ENCODE assay signal across 15 mouse cellular contexts in the genomic region with DNA sequence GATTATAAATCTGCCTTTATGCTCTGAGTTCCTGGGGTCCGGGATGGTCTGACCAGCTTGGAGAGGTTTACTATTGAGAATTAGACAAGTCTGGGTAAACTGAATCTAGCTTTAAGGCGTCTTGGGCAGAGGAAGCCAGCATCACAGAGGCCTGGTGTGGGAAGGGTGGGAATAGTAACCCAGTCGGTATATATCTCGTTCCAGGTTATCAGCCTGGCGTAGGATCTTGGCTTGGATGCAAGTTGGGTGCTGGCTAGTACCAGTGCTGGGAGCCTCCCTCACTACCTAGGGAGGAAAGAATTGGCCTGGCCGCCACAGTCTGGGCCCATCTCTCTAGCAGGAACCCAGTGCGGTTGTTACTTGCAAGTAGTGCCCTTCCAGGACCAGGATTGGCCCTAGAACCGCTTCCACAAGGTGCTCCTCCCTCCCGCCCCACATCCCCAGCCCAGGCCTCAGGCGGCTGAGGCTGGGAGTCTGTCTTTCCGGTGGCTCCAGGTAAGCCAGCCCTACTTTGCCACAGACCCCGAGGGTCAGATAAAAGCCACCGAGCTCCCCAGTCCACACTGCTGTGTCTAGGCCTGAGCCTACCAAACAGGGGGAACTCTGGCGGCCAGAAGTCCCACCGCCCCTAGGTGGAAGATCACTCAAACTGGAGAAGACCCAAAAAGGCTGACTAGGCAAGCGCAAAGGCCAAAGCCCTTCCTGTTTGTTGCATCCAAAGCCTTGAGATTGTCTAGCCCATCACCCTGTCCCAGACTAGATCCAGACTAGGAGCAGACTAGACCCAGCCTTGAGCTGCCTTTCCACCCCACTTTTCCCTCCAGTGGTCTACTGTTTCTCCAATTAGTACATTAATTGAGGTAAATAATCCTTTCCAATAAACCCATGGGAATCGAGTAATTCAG. TPM values are rescaled to one million over a fixed set of nuclear protein-coding genes. Genes with fewer than 3 reads are reported as not detected.
A peak's percentile ranks its signal among the peaks of the same experiment; 100 is the strongest.
DNase-seq lines count a peak whose midpoint lies in the region; ATAC-seq and TF ChIP-seq lines count a peak whose summit lies in the region.
"Had no signal": no experiment of that assay in that cellular context is flagged by ENCODE, and none has a peak within 500 bp of the region (broad histone marks: within the 10 kb centered on the region; RNA-seq: fewer than 3 reads in every experiment).

No protein-coding gene starts in this region.

- WGBS in heart, embryonic 12.5 days = 24% methylated on average over 17 of the region's 17 CpGs
- 13% methylated on average over 17 of the region's 17 CpGs for WGBS in midbrain, embryonic 14.5 days
- WGBS in midbrain, embryonic 13.5 days = 7% methylated on average over 17 of the region's 17 CpGs
- WGBS in intestine, embryonic 15.5 days = 39% methylated on average over 17 of the region's 17 CpGs
- 71% methylated on average over 17 of the region's 17 CpGs for WGBS in stomach, postnatal 0 days

- peak overlapping the region; percentile 80 for H3K4me2 ChIP-seq in heart, embryonic 12.5 days
- no peak overlapping the region for H3K4me2 ChIP-seq in midbrain, embryonic 14.5 days (ENCODE audit: low read length)
- no peak overlapping the region for H3K4me2 ChIP-seq in midbrain, embryonic 13.5 days (replicated peaks)
- H3K4me2 ChIP-seq in intestine, embryonic 15.5 days (replicated peaks) = peak overlapping the region; percentile 73
- H3K4me2 ChIP-seq in stomach, postnatal 0 days (replicated peaks; ENCODE audit: low read depth) = no peak overlapping the region

- ATAC-seq in heart, embryonic 12.5 days (ENCODE audit: insufficient number of reproducible peaks, low FRiP score) = no peak
- ATAC-seq in midbrain, embryonic 14.5 days (ENCODE audit: low FRiP score, low TSS enrichment) = no peak
- no peak for ATAC-seq in midbrain, embryonic 13.5 days
- ATAC-seq in intestine, embryonic 15.5 days = no peak
- ATAC-seq in stomach, postnatal 0 days (ENCODE audit: low FRiP score, low TSS enrichment) = no peak
- ATAC-seq: hindbrain, embryonic 16.5 days; Patski had no signal

- H3K36me3 ChIP-seq in heart, embryonic 12.5 days = no peaks in the 10 kb centered on the region
- H3K36me3 ChIP-seq in midbrain, embryonic 14.5 days (ENCODE audit: control insufficient read depth, insufficient read depth, low read length) = no peaks in the 10 kb centered on the region
- no peaks in the 10 kb centered on the region for H3K36me3 ChIP-seq in midbrain, embryonic 13.5 days
- no peaks in the 10 kb centered on the region for H3K36me3 ChIP-seq in intestine, embryonic 15.5 days
- H3K36me3 ChIP-seq in stomach, postnatal 0 days (ENCODE audit: control insufficient read depth, insufficient read depth, low read length) = no peaks in the 10 kb centered on the region

- H3K27me3 ChIP-seq in heart, embryonic 12.5 days (replicated peaks) = peaks cover 68% of the 10 kb centered on the region
- peaks cover 93% of the 10 kb centered on the region for H3K27me3 ChIP-seq in midbrain, embryonic 14.5 days (ENCODE audit: control insufficient read depth, insufficient read depth, low read length)
- peaks cover 100% of the 10 kb centered on the region for H3K27me3 ChIP-seq in midbrain, embryonic 13.5 days
- H3K27me3 ChIP-seq in intestine, embryonic 15.5 days (replicated peaks) = peaks cover 59% of the 10 kb centered on the region
- H3K27me3 ChIP-seq in stomach, postnatal 0 days (ENCODE audit: control insufficient read depth, insufficient read depth, low read length) = peaks cover 21% of the 10 kb centered on the region; the same call in 1 of the 2 replicates

- H3K9ac ChIP-seq in heart, embryonic 12.5 days = peak overlapping the region; percentile 80
- no peak overlapping the region for H3K9ac ChIP-seq in midbrain, embryonic 14.5 days (replicated peaks; ENCODE audit: low read length)
- H3K9ac ChIP-seq in midbrain, embryonic 13.5 days (replicated peaks) = no peak overlapping the region
- H3K9ac ChIP-seq in intestine, embryonic 15.5 days = peak overlapping the region; percentile 55
- H3K9ac ChIP-seq in stomach, postnatal 0 days (ENCODE audit: low read length) = no peak overlapping the region

- H3K4me1 ChIP-seq in heart, embryonic 12.5 days (replicated peaks) = peaks cover 40% of the 10 kb centered on the region
- peaks cover 10% of the 10 kb centered on the region for H3K4me1 ChIP-seq in midbrain, embryonic 14.5 days (ENCODE audit: control insufficient read depth, insufficient read depth, low read length)
- peaks cover 35% of the 10 kb centered on the region for H3K4me1 ChIP-seq in midbrain, embryonic 13.5 days (replicated peaks)
- H3K4me1 ChIP-seq in intestine, embryonic 15.5 days (replicated peaks) = peaks cover 14% of the 10 kb centered on the region
- H3K4me1 ChIP-seq in stomach, postnatal 0 days (replicated peaks; ENCODE audit: control insufficient read depth, insufficient read depth) = peaks cover 11% of the 10 kb centered on the region; the same call in 1 of the 2 replicates

- no peak for TF ChIP-seq EP300 in stomach, postnatal 0 days (optimal IDR thresholded peaks at IDR 0.05)

- peak overlapping the region; percentile 60 for H3K4me3 ChIP-seq in heart, embryonic 12.5 days
- no peak overlapping the region for H3K4me3 ChIP-seq in midbrain, embryonic 14.5 days (replicated peaks; ENCODE audit: low read depth, low read length)
- no peak overlapping the region for H3K4me3 ChIP-seq in midbrain, embryonic 13.5 days (replicated peaks)
- peak overlapping the region; percentile 44 for H3K4me3 ChIP-seq in intestine, embryonic 15.5 days (replicated peaks)
- 0 out of 2 replicates have a peak overlapping the region, but pooled peaks have one; percentile 8 for H3K4me3 ChIP-seq in stomach, postnatal 0 days (ENCODE audit: low read depth, low read length)

- peak overlapping the region; percentile 80; the same call in 1 of the 2 replicates for H3K27ac ChIP-seq in heart, embryonic 12.5 days (ENCODE audit: poor library complexity, severe bottlenecking)
- H3K27ac ChIP-seq in midbrain, embryonic 14.5 days (replicated peaks; ENCODE audit: low read depth, low read length) = no peak overlapping the region
- H3K27ac ChIP-seq in midbrain, embryonic 13.5 days = no peak overlapping the region
- peak overlapping the region; percentile 13 for H3K27ac ChIP-seq in intestine, embryonic 15.5 days
- no peak overlapping the region for H3K27ac ChIP-seq in stomach, postnatal 0 days (replicated peaks)
- H3K27ac ChIP-seq: gastrocnemius, adult 2 months had no signal

- no peaks in the 10 kb centered on the region for H3K9me3 ChIP-seq in heart, embryonic 12.5 days (replicated peaks)
- no peaks in the 10 kb centered on the region for H3K9me3 ChIP-seq in midbrain, embryonic 14.5 days (ENCODE audit: control insufficient read depth, low read length)
- H3K9me3 ChIP-seq in midbrain, embryonic 13.5 days = no peaks in the 10 kb centered on the region
- no peaks in the 10 kb centered on the region for H3K9me3 ChIP-seq in intestine, embryonic 15.5 days
- H3K9me3 ChIP-seq in stomach, postnatal 0 days (ENCODE audit: control insufficient read depth, low read length) = no peaks in the 10 kb centered on the region

- DNase-seq in heart, adult 8-10 months (ENCODE audit: low spot score) = no peak
- peak; percentile 35 for DNase-seq in midbrain, embryonic 14.5 days
- DNase-seq in stomach, postnatal 0 days (ENCODE audit: low spot score) = no peak
- DNase-seq in right cerebral cortex, adult 18-20 months = no peak
- DNase-seq in cerebellum, adult 8-10 months = no peak
- DNase-seq: adrenal gland, postnatal 25 days; gastrocnemius, adult 2 months; kidney, postnatal 25 days; right cerebral cortex, postnatal 4 days had no signal

- TF ChIP-seq CTCF in stomach, postnatal 0 days (IDR thresholded peaks at IDR 0.05; ENCODE audit: low read depth) = no peak

RNA-seq across cellular contexts. Expression of a gene that starts 2.5 kb away (rescaled TPM):
- polyA plus RNA-seq in heart, embryonic 12.5 days (2016; fragmentation: Nextera tagmentation; extraction: Ambion mirVana) = 62.0 and 66.2 TPM in 2 replicates
- total RNA-seq in heart, adult 8-10 months (2022) = not detected
- not detected in 2 replicates for polyA plus RNA-seq in midbrain, embryonic 14.5 days (2014; fragmentation: Nextera tagmentation; extraction: Ambion mirVana)
- not detected in 2 replicates for polyA plus RNA-seq in midbrain, embryonic 13.5 days (2015; fragmentation: Nextera tagmentation; extraction: Ambion mirVana)
- 25.9 and 27.5 TPM in 2 replicates for polyA plus RNA-seq in intestine, embryonic 15.5 days (2015; fragmentation: Nextera tagmentation; extraction: Ambion mirVana)
- polyA plus RNA-seq in stomach, postnatal 0 days (2015; fragmentation: Nextera tagmentation; extraction: Ambion mirVana) = 0.12 and 0.16 TPM in 2 replicates
- total RNA-seq: gastrocnemius, adult 2 months; megakaryocyte, adult 5-6 weeks had no signal
- polyA plus RNA-seq: hindbrain, embryonic 16.5 days; Patski had no signal

RNA-seq across cellular contexts. Expression of a gene that starts 28.7 kb away (rescaled TPM):
- 15.0 and 17.3 TPM in 2 replicates for polyA plus RNA-seq in heart, embryonic 12.5 days (2016; fragmentation: Nextera tagmentation; extraction: Ambion mirVana)
- 10 to 100 TPM; 50.1 to 53.8 (median 51.2) TPM for total RNA-seq in heart, adult 8-10 months (2022)
- polyA plus RNA-seq in midbrain, embryonic 14.5 days (2014; fragmentation: Nextera tagmentation; extraction: Ambion mirVana) = 12.0 and 13.1 TPM in 2 replicates
- polyA plus RNA-seq in midbrain, embryonic 13.5 days (2015; fragmentation: Nextera tagmentation; extraction: Ambion mirVana) = 8.9 and 9.8 TPM in 2 replicates
- 11.2 and 12.0 TPM in 2 replicates for polyA plus RNA-seq in intestine, embryonic 15.5 days (2015; fragmentation: Nextera tagmentation; extraction: Ambion mirVana)
- 8.7 TPM in 2 replicates for polyA plus RNA-seq in stomach, postnatal 0 days (2015; fragmentation: Nextera tagmentation; extraction: Ambion mirVana)

Comparison
In these comparisons a context has a peak if more than half of its experiments do, and no peak if none do; other contexts are left out.
1. H3K27ac ChIP-seq: peak in heart, embryonic 12.5 days (single experiment) and intestine, embryonic 15.5 days (single experiment); none in midbrain, embryonic 14.5 days (single experiment), midbrain, embryonic 13.5 days (single experiment) and stomach, postnatal 0 days (single experiment).
2. H3K4me2 ChIP-seq: peak in heart, embryonic 12.5 days (single experiment) and intestine, embryonic 15.5 days (single experiment); none in midbrain, embryonic 14.5 days (single experiment), midbrain, embryonic 13.5 days (single experiment) and stomach, postnatal 0 days (single experiment).
3. H3K4me3 ChIP-seq: peak in heart, embryonic 12.5 days (single experiment), intestine, embryonic 15.5 days (single experiment) and stomach, postnatal 0 days (single experiment); none in midbrain, embryonic 14.5 days (single experiment) and midbrain, embryonic 13.5 days (single experiment).
4. H3K9ac ChIP-seq: peak in heart, embryonic 12.5 days (single experiment) and intestine, embryonic 15.5 days (single experiment); none in midbrain, embryonic 14.5 days (single experiment), midbrain, embryonic 13.5 days (single experiment) and stomach, postnatal 0 days (single experiment).
5. RNA of a gene that starts 2.5 kb away (polyA plus RNA-seq): 62.0 to 66.2 TPM in heart, embryonic 12.5 days and 25.9 to 27.5 TPM in intestine, embryonic 15.5 days; 0.12 to 0.16 TPM in stomach, postnatal 0 days, not detected in midbrain, embryonic 14.5 days and not detected in midbrain, embryonic 13.5 days; every median in the first group is over 10 times any median in the second.